Mouse (Mus musculus): ENCODE measurements around the gene F2.

DNA sequence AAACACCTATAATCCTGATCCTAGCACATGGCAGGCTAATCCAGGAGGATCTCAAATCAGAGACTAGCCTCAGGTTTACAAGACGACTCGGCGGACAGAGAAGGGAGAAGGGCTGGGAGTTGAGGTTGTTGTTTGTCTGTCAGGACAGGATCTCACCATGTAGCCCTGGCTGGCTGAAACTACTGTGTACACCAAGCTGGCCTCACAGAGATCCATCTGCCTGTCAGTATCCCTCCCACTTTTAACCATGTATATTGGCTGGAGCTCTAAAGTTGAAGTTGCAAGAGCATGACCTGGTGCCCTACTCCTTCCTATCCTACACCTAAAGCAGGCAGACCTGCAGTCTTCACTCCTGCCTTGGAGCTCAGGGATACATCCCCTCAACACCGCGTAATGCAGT is 13.9 kb downstream of the F2 start:
- TF ChIP-seq POLR2A (IDR thresholded peaks at IDR 0.05; ENCODE audit: control insufficient read depth, extremely low read depth, insufficient read depth, low read length, poor library complexity) (no peak), CTCF (IDR thresholded peaks at IDR 0.05; ENCODE audit: borderline replicate concordance, control insufficient read depth, extremely low read depth, insufficient read depth, low read length, poor library complexity) (no peak)
